Mouse (Mus musculus): ENCODE results near the gene Relb. TPM values are rescaled to one million over a fixed set of nuclear protein-coding genes. Genes with fewer than 3 reads are reported as not detected.
"Not testable (repeated sequence)": the region's sequence is repeated elsewhere in the genome, so short reads cannot be mapped to it uniquely, and the experiment has no call there.

Gene Relb
- total RNA-seq, 2 experiments from 2014 or later = 0.68 TPM; not detected in 1

- no peak for ATAC-seq (replicated peaks; ENCODE audit: low FRiP score, poor library complexity, severe bottlenecking)
Measured at GRCm38 (mm10) chr7:19633197-19633596, 4.0 kb upstream of the Relb start.

- peak; percentile 37; the same call in 1 of the 2 replicates for ATAC-seq (replicated peaks; ENCODE audit: low FRiP score, poor library complexity, severe bottlenecking)
Measured at GRCm38 (mm10) chr7:19632720-19633119, 3.5 kb upstream of the Relb start.

GRCm38 (mm10) chr7:19632275-19632674 is 3.0 kb upstream of the Relb start:
- ATAC-seq (replicated peaks; ENCODE audit: low FRiP score, poor library complexity, severe bottlenecking) = peak; percentile 51

- peak; percentile 66 for ATAC-seq (replicated peaks; ENCODE audit: low FRiP score, poor library complexity, severe bottlenecking)
Measured at GRCm38 (mm10) chr7:19628536-19629360, 490 bp downstream of the Relb start.

GRCm38 (mm10) chr7:19628192-19628535 is 1.1 kb downstream of the Relb start:
- no peak for ATAC-seq (replicated peaks; ENCODE audit: low FRiP score, poor library complexity, severe bottlenecking)

GRCm38 (mm10) chr7:19627721-19628120 is 1.5 kb downstream of the Relb start:
- no peak for ATAC-seq (replicated peaks; ENCODE audit: low FRiP score, poor library complexity, severe bottlenecking)

GRCm38 (mm10) chr7:19623433-19623832 is 5.8 kb downstream of the Relb start:
- ATAC-seq (replicated peaks; ENCODE audit: low FRiP score, poor library complexity, severe bottlenecking) = no peak

- ATAC-seq (replicated peaks; ENCODE audit: low FRiP score, poor library complexity, severe bottlenecking) = no peak
Measured at GRCm38 (mm10) chr7:19622241-19622640, 7.0 kb downstream of the Relb start.

- ATAC-seq (replicated peaks; ENCODE audit: low FRiP score, poor library complexity, severe bottlenecking) = no peak
Measured at GRCm38 (mm10) chr7:19620811-19621210, 8.4 kb downstream of the Relb start.

- ATAC-seq (replicated peaks; ENCODE audit: low FRiP score, poor library complexity, severe bottlenecking) = peak; percentile 81
Measured at GRCm38 (mm10) chr7:19619004-19619801, 10.0 kb downstream of the Relb start.

GRCm38 (mm10) chr7:19615036-19615577 is 14.1 kb downstream of the Relb start:
- ATAC-seq (replicated peaks; ENCODE audit: low FRiP score, poor library complexity, severe bottlenecking) = no peak

- no peak for ATAC-seq (replicated peaks; ENCODE audit: low FRiP score, poor library complexity, severe bottlenecking)
Measured at GRCm38 (mm10) chr7:19610969-19611368, 18.3 kb downstream of the Relb start.

- no peak for ATAC-seq (replicated peaks; ENCODE audit: low FRiP score, poor library complexity, severe bottlenecking)
Measured at GRCm38 (mm10) chr7:19609641-19610332, 19.5 kb downstream of the Relb start.

- ATAC-seq (replicated peaks; ENCODE audit: low FRiP score, poor library complexity, severe bottlenecking) = no peak
Measured at GRCm38 (mm10) chr7:19607291-19607690, 21.9 kb downstream of the Relb start.

- ATAC-seq (replicated peaks; ENCODE audit: low FRiP score, poor library complexity, severe bottlenecking) = not testable (repeated sequence)
Measured at GRCm38 (mm10) chr7:19604606-19605214, 24.5 kb downstream of the Relb start.

GRCm38 (mm10) chr7:19603849-19604605 is 25.2 kb downstream of the Relb start, which contains the start of gene Clasrp:
Gene Clasrp, minus strand, starts transcription at chr7:19604486.
- ATAC-seq (replicated peaks; ENCODE audit: low FRiP score, poor library complexity, severe bottlenecking) = peak; percentile 98

GRCm38 (mm10) chr7:19603055-19603454 is 26.2 kb downstream of the Relb start:
- no peak for ATAC-seq (replicated peaks; ENCODE audit: low FRiP score, poor library complexity, severe bottlenecking)

- ATAC-seq (replicated peaks; ENCODE audit: low FRiP score, poor library complexity, severe bottlenecking) = no peak
Measured at GRCm38 (mm10) chr7:19600562-19600961, 28.7 kb downstream of the Relb start.
